Mouse (Mus musculus) induced T-regulatory cell, adult 2 months (primary cell): ENCODE data around the gene Mpi.

Source experiments
- DNase-seq: peaks from one replicate; pipeline ENCODE4 v3.0.0-alpha.2; 2012; ENCODE audit warnings: low read depth

Mpi gene

GRCm38 (mm10) chr9:57522861-57523246 is 29.7 kb downstream of the Mpi start:
- no peak for DNase-seq

- DNase-seq = peak; percentile 51
Measured at GRCm38 (mm10) chr9:57522114-57522860, 30.3 kb downstream of the Mpi start.

- peak; percentile 94 for DNase-seq
Measured at GRCm38 (mm10) chr9:57521056-57521911, 31.3 kb downstream of the Mpi start, which contains the start of gene Cox5a. Gene Cox5a (plus strand): TSS chr9:57521274.

- DNase-seq = no peak
Measured at GRCm38 (mm10) chr9:57520375-57521055, 32.0 kb downstream of the Mpi start.

- peak; percentile 91 for DNase-seq
Measured at GRCm38 (mm10) chr9:57517113-57517512, 35.5 kb downstream of the Mpi start.

GRCm38 (mm10) chr9:57510577-57510976 is 42.0 kb downstream of the Mpi start:
- no peak for DNase-seq

- DNase-seq = no peak
Measured at GRCm38 (mm10) chr9:57505700-57506099, 46.9 kb downstream of the Mpi start.

- DNase-seq = no peak
Measured at GRCm38 (mm10) chr9:57504891-57505290, 47.7 kb downstream of the Mpi start.

- peak; percentile 70 for DNase-seq
Measured at GRCm38 (mm10) chr9:57504381-57504700, 48.2 kb downstream of the Mpi start.

GRCm38 (mm10) chr9:57503622-57504380 is 48.8 kb downstream of the Mpi start, which contains the start of gene Rpp25:
Gene Rpp25 (plus strand): TSS chr9:57504026.
- DNase-seq = no peak

- no peak for DNase-seq
Measured at GRCm38 (mm10) chr9:57502911-57503621, 49.5 kb downstream of the Mpi start.

GRCm38 (mm10) chr9:57501861-57502260 is 50.7 kb downstream of the Mpi start:
- DNase-seq = no peak

GRCm38 (mm10) chr9:57501452-57501851 is 51.1 kb downstream of the Mpi start:
- DNase-seq = no peak

- DNase-seq = no peak
Measured at GRCm38 (mm10) chr9:57498536-57498935, 54.0 kb downstream of the Mpi start.

- DNase-seq = no peak
Measured at GRCm38 (mm10) chr9:57497236-57497635, 55.3 kb downstream of the Mpi start.

GRCm38 (mm10) chr9:57494970-57495369 is 57.6 kb downstream of the Mpi start:
- DNase-seq = no peak
